Mouse (Mus musculus) MEL (cell line): ENCODE measurements at regions not wholly inside any gene's neighbourhood (a gene's known extent, or its start where the extent isn't known, plus 50 kb on each side); places are given as distances from the start of the nearest gene placed in this dataset.

Experiments
- DNase-seq: peaks from one replicate; pipeline ENCODE4 v3.0.0; 2011; ENCODE audit warnings: low read depth, low spot score
- H3K27ac ChIP-seq: 2 replicates; pipeline ENCODE4 v1.5.1; 2012; ENCODE audit warnings: low read depth, mild to moderate bottlenecking, control low read depth, low read length, moderate library complexity; ENCODE audit not compliant: control insufficient read depth
- H3K27me3 ChIP-seq, 2 experiments: fragments of 150-350 bp in 1 of 2; sonication (generic) in 1 of 2; 2 replicates each; pipeline ENCODE4 v1.6.1; 2012; ENCODE audit warnings: low read length in 2 of 2, mild to moderate bottlenecking in 2 of 2, improper control_type of control experiment in 1 of 2, moderate library complexity in 1 of 2; ENCODE audit not compliant: insufficient read depth in 2 of 2, control insufficient read depth in 1 of 2
- H3K36me3 ChIP-seq, 2 experiments: 2 replicates each; pipeline ENCODE4 v1.6.1; 2012 to 2014; ENCODE audit warnings: low read length in 2 of 2, improper control_type of control experiment in 1 of 2, inconsistent platforms in 1 of 2, mild to moderate bottlenecking in 1 of 2; ENCODE audit not compliant: insufficient read depth in 2 of 2, control insufficient read depth in 1 of 2
- H3K4me1 ChIP-seq, 2 experiments: fragments of 150-350 bp in 1 of 2; sonication (generic) in 1 of 2; 2 replicates each; pipeline ENCODE4 v1.6.1; 2012; ENCODE audit warnings: low read length in 2 of 2, improper control_type of control experiment in 1 of 2, mild to moderate bottlenecking in 1 of 2; ENCODE audit not compliant: insufficient read depth in 2 of 2, control insufficient read depth in 1 of 2
- H3K4me3 ChIP-seq, 2 experiments: fragments of 150-350 bp in 1 of 2; sonication (generic) in 1 of 2; 2 replicates each; pipeline ENCODE4 v1.5.1; 2012; ENCODE audit warnings: low read depth in 2 of 2, low read length in 2 of 2, mild to moderate bottlenecking in 2 of 2, moderate library complexity in 2 of 2, control low read depth in 1 of 2, improper control_type of control experiment in 1 of 2; ENCODE audit not compliant: control insufficient read depth in 1 of 2, insufficient read depth in 1 of 2
- H3K79me2 ChIP-seq: 2 replicates; pipeline ENCODE4 v1.6.1; 2012; ENCODE audit warnings: mild to moderate bottlenecking, low read length, moderate library complexity; ENCODE audit not compliant: control insufficient read depth, poor library complexity, insufficient read depth
- H3K9ac ChIP-seq: 2 replicates; pipeline ENCODE4 v1.6.1; 2012; ENCODE audit warnings: low read depth, mild to moderate bottlenecking, control low read depth, low read length, moderate library complexity; ENCODE audit not compliant: control insufficient read depth, poor library complexity, severe bottlenecking
- H3K9me3 ChIP-seq: fragments of 150-350 bp; sonication (generic); replicated peaks from 2 replicates; pipeline ENCODE4 v1.6.1; 2012; ENCODE audit warnings: mild to moderate bottlenecking, low read length, improper control_type of control experiment, moderate library complexity; ENCODE audit not compliant: insufficient read depth
- CHD2 ChIP-seq: IDR thresholded peaks from 2 replicates; pipeline ENCODE4 v1.6.1; 2011; ENCODE audit warnings: low read length, improper control_type of control experiment
- GATA1 ChIP-seq: IDR thresholded peaks from 2 replicates; pipeline ENCODE4 v1.6.1; 2011; ENCODE audit warnings: low read depth, low read length, improper control_type of control experiment
- MAZ ChIP-seq: IDR thresholded peaks from 2 replicates; pipeline ENCODE4 v1.6.1; 2012; ENCODE audit warnings: low read depth, mild to moderate bottlenecking, inconsistent platforms, low read length, improper control_type of control experiment
- MEF2A ChIP-seq: IDR thresholded peaks from 2 replicates; pipeline ENCODE4 v1.6.1; 2014; ENCODE audit warnings: low read depth, mild to moderate bottlenecking, inconsistent platforms, low read length, improper control_type of control experiment; ENCODE audit not compliant: poor library complexity, insufficient replicate concordance, severe bottlenecking; ENCODE audit errors: extremely low read depth
- MXI1 ChIP-seq: IDR thresholded peaks from 2 replicates; pipeline ENCODE4 v1.6.1; 2011; ENCODE audit warnings: mild to moderate bottlenecking, low read depth, low read length, improper control_type of control experiment
- MYB ChIP-seq: IDR thresholded peaks from 2 replicates; pipeline ENCODE4 v1.6.1; 2011; ENCODE audit warnings: mild to moderate bottlenecking, low read depth, low read length, improper control_type of control experiment
- POLR2A ChIP-seq, 2 experiments: IDR thresholded peaks; 2 replicates each; pipeline ENCODE4 v1.6.1; 2011 to 2012; ENCODE audit warnings: low read length in 2 of 2, mild to moderate bottlenecking in 2 of 2, control low read depth in 1 of 2, improper control_type of control experiment in 1 of 2, low read depth in 1 of 2, moderate library complexity in 1 of 2; ENCODE audit not compliant: control insufficient read depth in 1 of 2, insufficient read depth in 1 of 2, poor library complexity in 1 of 2
- POLR2AphosphoS2 ChIP-seq: IDR thresholded peaks from 2 replicates; pipeline ENCODE4 v1.6.1; 2011; ENCODE audit warnings: low read length, improper control_type of control experiment
- RCOR1 ChIP-seq: IDR thresholded peaks from 2 replicates; pipeline ENCODE4 v1.6.1; 2012; ENCODE audit warnings: low read depth, mild to moderate bottlenecking, inconsistent platforms, low read length, improper control_type of control experiment
- SIN3A ChIP-seq: IDR thresholded peaks from 2 replicates; pipeline ENCODE4 v1.6.1; 2012; ENCODE audit warnings: low read length, improper control_type of control experiment, inconsistent platforms
- TBP ChIP-seq: IDR thresholded peaks from 2 replicates; pipeline ENCODE4 v1.8.0; 2011; ENCODE audit warnings: low read depth, low read length, improper control_type of control experiment
- USF1 ChIP-seq: IDR thresholded peaks from 2 replicates; pipeline ENCODE4 v1.6.1; 2014; ENCODE audit warnings: low read depth, mild to moderate bottlenecking, inconsistent platforms, low read length, improper control_type of control experiment, moderate library complexity
- ZC3H11A ChIP-seq: IDR thresholded peaks from 2 replicates; pipeline ENCODE4 v1.6.1; 2012; ENCODE audit warnings: low read depth, mild to moderate bottlenecking, inconsistent platforms, low read length, improper control_type of control experiment
- ZNF384 ChIP-seq: IDR thresholded peaks from 2 replicates; pipeline ENCODE4 v1.6.1; 2012; ENCODE audit warnings: low read depth, mild to moderate bottlenecking, inconsistent platforms, low read length, improper control_type of control experiment

DNA sequence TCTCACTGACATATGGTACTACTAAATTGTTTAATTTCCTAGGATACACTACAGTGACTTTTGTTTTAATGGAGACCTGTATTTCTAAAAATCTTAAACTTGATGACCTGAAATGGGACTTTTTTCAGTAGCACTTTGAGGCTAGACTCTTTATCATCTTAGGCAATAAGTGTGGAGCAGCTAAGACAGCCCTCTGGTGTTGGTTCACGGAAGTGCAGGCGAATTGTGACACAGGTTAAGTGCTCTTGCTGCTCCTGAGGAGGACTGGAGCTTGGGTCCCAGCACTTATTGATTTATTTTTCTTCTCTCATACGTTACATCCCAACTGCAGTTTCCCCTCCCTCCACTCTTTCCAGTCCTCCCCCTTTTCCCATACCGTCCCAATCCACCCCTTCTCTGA is 92.1 kb upstream of the Fam174b start (continued):
- TF ChIP-seq MXI1 (no peak), ZNF384 (peak; percentile 56)
- TF ChIP-seq, all 39 proteins: peak for 17

DNA sequence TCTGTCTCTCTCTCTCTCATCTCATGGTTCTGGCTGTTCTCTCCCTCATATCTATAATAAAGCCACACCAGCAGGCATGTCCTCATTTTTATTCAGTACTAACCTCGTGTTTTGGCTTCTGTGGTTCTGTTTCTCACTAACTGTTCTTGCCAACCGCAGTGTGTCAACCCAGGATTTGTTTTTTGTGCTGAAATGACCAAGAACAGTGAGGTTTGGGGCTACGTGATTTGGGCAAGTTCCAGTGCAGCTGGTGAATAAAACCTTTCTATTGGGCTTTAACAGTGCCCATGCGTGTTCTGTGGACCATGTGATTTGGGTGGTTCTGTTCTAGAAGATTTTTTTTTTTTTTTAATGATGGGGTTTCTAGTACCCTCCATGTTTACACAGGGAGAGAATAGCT is 93.0 kb upstream of the Fam174b start:
- Histone ChIP-seq H3K9ac (no peak overlapping the region), H3K27ac (no peak overlapping the region), H3K79me2 (no peaks in the 10 kb centered on the region), H3K4me3 (no peak overlapping the region), H3K9me3 (no peaks in the 10 kb centered on the region), H3K27me3 (peaks cover 0 to 2% of the 10 kb centered on the region in 2 experiments; a peak in 2 of 4 replicates), H3K4me1 (peaks cover 0 to 17% of the 10 kb centered on the region in 2 experiments), H3K36me3 (peaks cover 0 to 10% of the 10 kb centered on the region in 2 experiments; a peak in 2 of 4 replicates)
- DNase-seq, result no peak
- TF ChIP-seq USF1 (no peak), RCOR1 (0 out of 2 replicates have a peak, but pooled peaks have one; percentile 0), CHD2 (no peak)

DNA sequence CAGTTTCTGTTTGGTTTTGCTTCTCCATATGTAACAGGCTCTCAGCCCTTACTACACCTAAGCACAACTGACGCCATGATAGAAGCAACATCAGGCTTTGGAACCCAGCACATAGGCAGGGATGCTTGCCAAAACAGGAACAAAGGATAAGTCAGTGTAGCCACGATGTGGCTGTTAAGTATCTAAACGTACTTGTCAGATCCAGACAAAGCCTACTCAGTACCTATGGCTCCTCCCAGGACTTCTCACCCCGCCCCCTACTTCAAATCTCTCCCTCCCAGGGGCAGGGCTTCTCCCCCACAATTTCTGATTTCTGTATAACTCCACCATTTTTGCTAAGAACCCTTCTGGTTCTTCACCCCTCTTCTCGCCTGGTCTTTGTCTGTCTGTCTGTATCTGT is 93.4 kb upstream of the Fam174b start:
- H3K79me2 ChIP-seq, result no peaks in the 10 kb centered on the region
- TF ChIP-seq GATA1 (no peak), MAZ (peak; percentile 27; the same call in 1 of the 2 replicates), RCOR1 (0 out of 2 replicates have a peak, but pooled peaks have one; percentile 9), TBP (0 out of 2 replicates have a peak, but pooled peaks have one; percentile 9), ZNF384 (peak; percentile 31; the same call in 1 of the 2 replicates), MYB (no peak), ZC3H11A (no peak), POLR2AphosphoS2 (no peak)
- TF ChIP-seq, all 39 proteins: peak for 4

DNA sequence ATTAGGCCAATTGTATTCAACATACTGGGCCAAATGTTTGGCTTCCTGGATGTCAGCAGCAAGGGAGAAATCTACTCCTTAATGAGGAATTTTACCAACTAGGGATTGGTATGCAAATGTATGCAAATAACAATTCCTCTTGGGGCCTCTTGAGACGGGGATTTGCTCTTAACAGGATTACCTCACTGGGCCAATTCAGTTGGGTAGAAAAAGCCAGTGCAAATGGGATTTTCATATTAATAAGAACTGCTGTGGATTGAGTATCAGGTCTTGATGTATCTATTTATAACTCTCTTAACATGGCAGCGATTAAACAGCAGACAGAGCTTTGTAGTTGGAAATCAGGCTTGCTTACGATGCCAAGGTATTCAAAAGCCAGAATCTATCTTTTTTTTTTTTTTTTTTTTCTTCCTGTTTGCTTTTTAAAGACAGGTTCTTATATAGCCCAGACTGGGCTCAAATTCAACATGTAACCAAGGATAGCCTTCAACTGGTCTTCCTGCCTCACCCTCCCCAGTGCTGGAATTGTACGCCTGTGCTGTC is 95.7 kb upstream of the Fam174b start:
- H3K79me2 ChIP-seq, result no peaks in the 10 kb centered on the region
- peak overlapping the region; percentile 46 to 58 for H3K4me3 ChIP-seq
- peak; percentile 55 for DNase-seq
- no peaks in the 10 kb centered on the region; a peak in 1 of 4 replicates for H3K27me3 ChIP-seq
- TF ChIP-seq ZNF384 (peak; percentile 83), SIN3A (no peak), POLR2A (IDR thresholded peaks at IDR 0.05; ENCODE audit: control insufficient read depth in 1 of 2, insufficient read depth in 1 of 2, low read depth in 1 of 2, low read length in 2 of 2, poor library complexity in 1 of 2) (no peak), TBP (no peak), MEF2A (no peak)
- peak overlapping the region; percentile 45 for H3K9ac ChIP-seq
- H3K4me1 ChIP-seq, result peaks cover 0 to 26% of the 10 kb centered on the region in 2 experiments
- no peak overlapping the region for H3K27ac ChIP-seq
- H3K9me3 ChIP-seq, result no peaks in the 10 kb centered on the region
- H3K36me3 ChIP-seq, result peaks cover 0 to 10% of the 10 kb centered on the region in 2 experiments; a peak in 2 of 4 replicates

More for the DNA sequence above, 93.4 kb upstream of the Fam174b start:
- no peak overlapping the region for H3K27ac ChIP-seq
- no peaks in the 10 kb centered on the region for H3K9me3 ChIP-seq
- peak overlapping the region in 1 of 2 experiments; percentile 27; a peak in 2 of 4 replicates for H3K4me3 ChIP-seq
- H3K36me3 ChIP-seq, result peaks cover 0 to 10% of the 10 kb centered on the region in 2 experiments; a peak in 2 of 4 replicates
- DNase-seq, result peak; percentile 74
- no peak overlapping the region for H3K9ac ChIP-seq
- H3K4me1 ChIP-seq, result peaks cover 0 to 17% of the 10 kb centered on the region in 2 experiments
- H3K27me3 ChIP-seq, result peaks cover 0 to 2% of the 10 kb centered on the region in 2 experiments; a peak in 2 of 4 replicates
